Mouse (Mus musculus) MEL (cell line): ENCODE results near the gene Slc35d1.

Source experiments
- CTCF ChIP-seq, 3 experiments: IDR thresholded peaks in 2 of 3; conservative IDR thresholded peaks in 1 of 3; 2 replicates each; pipeline ENCODE4 v1.5.1; 2011 to 2012; ENCODE audit warnings: low read length in 3 of 3, low read depth in 2 of 3, mild to moderate bottlenecking in 2 of 3, improper control_type of control experiment in 1 of 3, inconsistent platforms in 1 of 3, mixed read lengths in 1 of 3, moderate library complexity in 1 of 3; ENCODE audit not compliant: control insufficient read depth in 1 of 3, insufficient read depth in 1 of 3, poor library complexity in 1 of 3, severe bottlenecking in 1 of 3
- EP300 ChIP-seq, 2 experiments: IDR thresholded peaks; 2 replicates each; pipeline ENCODE4 v1.6.1; 2011; ENCODE audit warnings: improper control_type of control experiment in 2 of 2, low read length in 2 of 2, low read depth in 1 of 2, mild to moderate bottlenecking in 1 of 2
- SIN3A ChIP-seq: IDR thresholded peaks from 2 replicates; pipeline ENCODE4 v1.6.1; 2012; ENCODE audit warnings: low read length, improper control_type of control experiment, inconsistent platforms

GRCm38 (mm10) chr4:103177681-103178080, 37.3 kb downstream of the Slc35d1 start:
- no peak for TF ChIP-seq CTCF (IDR thresholded peaks at IDR 0.05 in 2 of 3, conservative IDR thresholded peaks at IDR 0.05 in 1 of 3; ENCODE audit: control insufficient read depth in 1 of 3, insufficient read depth in 1 of 3, low read depth in 2 of 3, low read length in 3 of 3, poor library complexity in 1 of 3, severe bottlenecking in 1 of 3)
- TF ChIP-seq EP300 (IDR thresholded peaks at IDR 0.05; ENCODE audit: low read depth in 1 of 2, low read length in 2 of 2), result no peak
- TF ChIP-seq SIN3A, result no peak
